Mouse (Mus musculus) left cerebral cortex, adult 8-10 months (tissue): ENCODE data around the gene Pin4. TPM values are rescaled to one million over a fixed set of nuclear protein-coding genes. Genes with fewer than 3 reads are reported as not detected.
"Not testable (repeated sequence)": the region's sequence is repeated elsewhere in the genome, so short reads cannot be mapped to it uniquely, and the experiment has no call there.

Experiments
- DNase-seq, 2 experiments: peaks; one replicate each; pipeline ENCODE4 v3.0.0; 2022; ENCODE audit warnings: low spot score in 2 of 2
- total RNA-seq, 4 experiments: library from RNA; stranded (reverse); gene quantifications; 2 replicates each; pipeline ENCODE4 v1.2.4; 2022

Pin4 gene
- total RNA-seq = 10 to 100 TPM; 10.8 to 34.9 (median 21.6) TPM

GRCm38 (mm10) chrX:102119042-102119864 is at the start of gene Pin4:
TSS of gene Pin4 (plus strand) at chrX:102119447.
- peak; percentile 74 to 96 for DNase-seq

GRCm38 (mm10) chrX:102070591-102071471 is 48.4 kb upstream of the Pin4 start, which contains the start of gene Rtl5:
TSS of gene Rtl5 (minus strand) at chrX:102071304.
- DNase-seq = peak; percentile 59 to 82

- DNase-seq = no peak
Measured at GRCm38 (mm10) chrX:102071517-102071916, 47.7 kb upstream of the Pin4 start.

- DNase-seq = no peak
Measured at GRCm38 (mm10) chrX:102073605-102074325, 45.5 kb upstream of the Pin4 start.

GRCm38 (mm10) chrX:102074435-102074834 is 44.8 kb upstream of the Pin4 start:
- DNase-seq = no peak

GRCm38 (mm10) chrX:102075158-102075557 is 44.1 kb upstream of the Pin4 start:
- DNase-seq = no peak

GRCm38 (mm10) chrX:102076886-102077765 is 42.1 kb upstream of the Pin4 start:
- DNase-seq = no peak

- no peak for DNase-seq
Measured at GRCm38 (mm10) chrX:102081076-102081475, 38.2 kb upstream of the Pin4 start.

GRCm38 (mm10) chrX:102081573-102082279 is 37.5 kb upstream of the Pin4 start:
- DNase-seq = no peak

GRCm38 (mm10) chrX:102082340-102082739 is 36.9 kb upstream of the Pin4 start:
- DNase-seq = no peak

- no peak for DNase-seq
Measured at GRCm38 (mm10) chrX:102085798-102086443, 33.3 kb upstream of the Pin4 start.

- no peak for DNase-seq
Measured at GRCm38 (mm10) chrX:102090605-102091004, 28.6 kb upstream of the Pin4 start.

GRCm38 (mm10) chrX:102094381-102094904 is 24.8 kb upstream of the Pin4 start:
- no peak for DNase-seq

- DNase-seq = no peak
Measured at GRCm38 (mm10) chrX:102101886-102102285, 17.4 kb upstream of the Pin4 start.

- DNase-seq = not testable (repeated sequence)
Measured at GRCm38 (mm10) chrX:102103830-102104229, 15.4 kb upstream of the Pin4 start.

- not testable (repeated sequence) for DNase-seq
Measured at GRCm38 (mm10) chrX:102109349-102109748, 9.9 kb upstream of the Pin4 start.

GRCm38 (mm10) chrX:102115676-102116075 is 3.6 kb upstream of the Pin4 start:
- DNase-seq = peak; percentile 15 to 18

- no peak for DNase-seq
Measured at GRCm38 (mm10) chrX:102121321-102121720, 2.1 kb downstream of the Pin4 start.

- no peak for DNase-seq
Measured at GRCm38 (mm10) chrX:102141157-102141556, 21.9 kb downstream of the Pin4 start.
